11 mouse cellular contexts compared by ENCODE assay signal in genomic region chr11:68195168-68195567, GRCm38 (mm10).
DNase-seq lines count a peak whose midpoint lies in the region; ATAC-seq and TF ChIP-seq lines count a peak whose summit lies in the region.
"Had no signal": no experiment of that assay in that cellular context is flagged by ENCODE, and none has a peak within 500 bp of the region (broad histone marks: within the 10 kb centered on the region; RNA-seq: fewer than 3 reads in every experiment).

No protein-coding gene starts in this region.

- DNase-seq in forebrain, postnatal 0 days: no peak
- DNase-seq in layer of hippocampus, adult 2 months (ENCODE audit: low spot score in 2 of 2): no peak
- DNase-seq in layer of hippocampus, adult 9-11 months: no peak
- DNase-seq in NIH3T3 (ENCODE audit: low read depth): peak; percentile 70
- DNase-seq in limb, embryonic 11.5 days (ENCODE audit: low spot score): no peak
- DNase-seq in spleen, adult 18-20 months: no peak
- DNase-seq in ovary, postnatal 10 days (ENCODE audit: low spot score): no peak
- DNase-seq: kidney, adult 8-10 months; right cerebral cortex, postnatal 4 days had no signal

- 69% methylated on average over 6 of the region's 6 CpGs for WGBS in forebrain, postnatal 0 days
- 77% methylated on average over 6 of the region's 6 CpGs for WGBS in forebrain, embryonic 12.5 days
- 57% methylated on average over 6 of the region's 6 CpGs for WGBS in limb, embryonic 11.5 days

- H3K27me3 ChIP-seq in forebrain, postnatal 0 days (ENCODE audit: insufficient read depth, low read length): no peaks in the 10 kb centered on the region
- H3K27me3 ChIP-seq in forebrain, embryonic 12.5 days: no peaks in the 10 kb centered on the region
- no peaks in the 10 kb centered on the region for H3K27me3 ChIP-seq in limb, embryonic 11.5 days (ENCODE audit: control insufficient read depth, insufficient read depth, low read length)

- H3K4me2 ChIP-seq in forebrain, postnatal 0 days (ENCODE audit: low read depth): no peak overlapping the region
- H3K4me2 ChIP-seq in forebrain, embryonic 12.5 days: no peak overlapping the region
- H3K4me2 ChIP-seq in limb, embryonic 11.5 days (ENCODE audit: low read depth, severe bottlenecking): no peak overlapping the region

- no peak overlapping the region for H3K4me3 ChIP-seq in forebrain, postnatal 0 days (ENCODE audit: low read depth, low read length)
- H3K4me3 ChIP-seq in forebrain, embryonic 12.5 days (replicated peaks): no peak overlapping the region
- H3K4me3 ChIP-seq in layer of hippocampus, adult 2 months: no peak overlapping the region
- no peak overlapping the region for H3K4me3 ChIP-seq in limb, embryonic 11.5 days (ENCODE audit: low read depth, low read length)

- H3K36me3 ChIP-seq in forebrain, postnatal 0 days (ENCODE audit: insufficient read depth): no peaks in the 10 kb centered on the region
- H3K36me3 ChIP-seq in forebrain, embryonic 12.5 days (replicated peaks): no peaks in the 10 kb centered on the region
- H3K36me3 ChIP-seq in limb, embryonic 11.5 days (ENCODE audit: control insufficient read depth, insufficient read depth, low read length): no peaks in the 10 kb centered on the region

- H3K27ac ChIP-seq in forebrain, postnatal 0 days (ENCODE audit: low read depth, low read length): no peak overlapping the region
- no peak overlapping the region for H3K27ac ChIP-seq in forebrain, embryonic 12.5 days
- H3K27ac ChIP-seq in layer of hippocampus, adult 2 months: peak overlapping the region; percentile 43
- peak overlapping the region; percentile 81 for H3K27ac ChIP-seq in limb, embryonic 11.5 days (replicated peaks; ENCODE audit: low read depth, low read length)
- H3K27ac ChIP-seq: macrophage had no signal

- no peak overlapping the region for H3K9ac ChIP-seq in forebrain, postnatal 0 days
- no peak overlapping the region for H3K9ac ChIP-seq in forebrain, embryonic 12.5 days
- no peak overlapping the region for H3K9ac ChIP-seq in limb, embryonic 11.5 days (ENCODE audit: low read length)

- 0 out of 2 replicates have a peak, but pooled peaks have one; percentile 15 for TF ChIP-seq CTCF in forebrain, postnatal 0 days (IDR thresholded peaks at IDR 0.05; ENCODE audit: low read depth)
- peak; percentile 43 for TF ChIP-seq CTCF in layer of hippocampus, adult 2 months (conservative IDR thresholded peaks at IDR 0.05)

- H3K9me3 ChIP-seq in forebrain, postnatal 0 days (ENCODE audit: low read length): no peaks in the 10 kb centered on the region
- H3K9me3 ChIP-seq in forebrain, embryonic 12.5 days: no peaks in the 10 kb centered on the region
- no peaks in the 10 kb centered on the region for H3K9me3 ChIP-seq in limb, embryonic 11.5 days (ENCODE audit: control insufficient read depth, low read length)

- H3K4me1 ChIP-seq in forebrain, postnatal 0 days (ENCODE audit: insufficient read depth): 0 out of 2 replicates have a peak, but pooled peaks cover 3% of the 10 kb centered on the region
- peaks cover 26% of the 10 kb centered on the region for H3K4me1 ChIP-seq in forebrain, embryonic 12.5 days
- peaks cover 56% of the 10 kb centered on the region for H3K4me1 ChIP-seq in limb, embryonic 11.5 days (ENCODE audit: control insufficient read depth, insufficient read depth, low read length)

- no peak for ATAC-seq in forebrain, postnatal 0 days
- no peak for ATAC-seq in forebrain, embryonic 12.5 days (ENCODE audit: low FRiP score)
- ATAC-seq in limb, embryonic 11.5 days (ENCODE audit: insufficient number of reproducible peaks, low FRiP score, low TSS enrichment, low read depth): peak; percentile 23; the same call in 1 of the 2 replicates

Comparison
In these comparisons a context has a peak if more than half of its experiments do, and no peak if none do; other contexts are left out.
1. H3K27ac ChIP-seq: peak in layer of hippocampus, adult 2 months (single experiment) and limb, embryonic 11.5 days (single experiment); none in forebrain, postnatal 0 days (single experiment) and forebrain, embryonic 12.5 days (single experiment).